Mouse (Mus musculus) spleen, adult 2 months (tissue): ENCODE measurements at regions not wholly inside any gene's neighbourhood (a gene's known extent, or its start where the extent isn't known, plus 50 kb on each side); places are given as distances from the start of the nearest gene placed in this dataset.
A peak's percentile ranks its signal among the peaks of the same experiment; 100 is the strongest.

Source experiments
- DNase-seq, 2 experiments: peaks; one replicate each; pipeline versions ENCODE4 v3.0.0 to v3.0.0-alpha.2; 2012 to 2021; ENCODE audit warnings: low spot score in 2 of 2, low read depth in 1 of 2
- H3K27ac ChIP-seq: fragments of 200-500 bp; 2 replicates; pipeline ENCODE4 v1.5.1; 2012; ENCODE audit warnings: low read length, inconsistent platforms; ENCODE audit not compliant: insufficient read depth
- H3K27me3 ChIP-seq: fragments of 200-500 bp; 2 replicates; pipeline ENCODE4 v1.6.1; 2012; ENCODE audit warnings: mild to moderate bottlenecking, moderate library complexity, low read length, inconsistent platforms; ENCODE audit not compliant: control insufficient read depth, insufficient read depth
- H3K36me3 ChIP-seq: fragments of 200-500 bp; 2 replicates; pipeline ENCODE4 v1.6.1; 2012; ENCODE audit warnings: mild to moderate bottlenecking, low read length, inconsistent platforms; ENCODE audit not compliant: control insufficient read depth, insufficient read depth
- H3K4me1 ChIP-seq: fragments of 200-500 bp; 2 replicates; pipeline ENCODE4 v1.6.1; 2011; ENCODE audit warnings: inconsistent platforms; ENCODE audit not compliant: control insufficient read depth, insufficient read depth, insufficient read length
- H3K4me3 ChIP-seq: fragments of 200-500 bp; 2 replicates; pipeline ENCODE4 v1.5.1; 2011; ENCODE audit warnings: mild to moderate bottlenecking, inconsistent platforms; ENCODE audit not compliant: insufficient read depth, insufficient read length; ENCODE audit errors: extremely low read depth
- CTCF ChIP-seq: fragments of 200-500 bp; IDR thresholded peaks from 2 replicates; pipeline ENCODE4 v1.5.1; 2011; ENCODE audit warnings: mild to moderate bottlenecking, inconsistent platforms; ENCODE audit not compliant: insufficient read depth, insufficient read length, insufficient replicate concordance; ENCODE audit errors: extremely low read depth
- POLR2A ChIP-seq: fragments of 200-500 bp; IDR thresholded peaks from 2 replicates; pipeline ENCODE4 v1.6.1; 2011; ENCODE audit warnings: low read depth, low read length, inconsistent platforms
- WGBS: fragments of 180-500 bp; shearing (Covaris S2); methylation state at CpG from one replicate; pipeline ENCODE4 v1.1.7; 2018; 5-methylcytosine and 5-hydroxymethylcytosine counted together

DNA sequence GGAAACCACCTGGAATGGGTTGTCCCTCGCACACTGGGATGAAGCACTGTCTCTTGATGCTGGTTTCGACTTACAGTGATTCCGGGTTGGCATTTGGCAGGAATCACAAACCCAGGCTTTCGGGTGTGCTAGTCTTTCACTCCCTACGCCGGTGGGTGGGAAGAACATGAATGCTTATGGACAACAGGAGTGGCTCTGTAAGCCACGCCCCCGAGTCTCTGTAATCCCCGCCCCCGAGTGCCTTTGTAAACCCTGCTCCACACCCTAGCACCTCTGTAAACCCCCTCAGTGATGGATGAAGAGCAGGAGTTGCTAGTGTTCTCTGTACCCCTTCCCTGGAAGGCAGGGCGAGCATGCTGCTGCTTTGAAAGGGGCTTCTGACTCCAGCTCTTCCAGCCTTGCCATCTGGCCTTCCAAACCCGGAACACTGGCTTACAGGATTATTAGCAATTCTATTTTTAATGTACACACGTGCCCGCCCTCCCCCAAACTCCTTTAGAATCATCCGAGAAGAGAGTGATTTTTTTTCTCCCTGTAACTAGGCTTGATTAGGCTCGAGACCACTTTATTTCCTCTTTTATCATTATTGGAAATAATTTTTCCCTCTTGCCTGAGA lies 272.6 kb downstream of the Vrk1 start:
- no peaks in the 10 kb centered on the region for H3K4me1 ChIP-seq
- H3K27me3 ChIP-seq, result no peaks in the 10 kb centered on the region
- no peak overlapping the region for H3K4me3 ChIP-seq
- 74% methylated on average over 16 of the region's 16 CpGs for WGBS
- DNase-seq, result no peak
- H3K27ac ChIP-seq, result no peak overlapping the region
- H3K36me3 ChIP-seq, result no peaks in the 10 kb centered on the region
- TF ChIP-seq CTCF (no peak), POLR2A (no peak)

DNA sequence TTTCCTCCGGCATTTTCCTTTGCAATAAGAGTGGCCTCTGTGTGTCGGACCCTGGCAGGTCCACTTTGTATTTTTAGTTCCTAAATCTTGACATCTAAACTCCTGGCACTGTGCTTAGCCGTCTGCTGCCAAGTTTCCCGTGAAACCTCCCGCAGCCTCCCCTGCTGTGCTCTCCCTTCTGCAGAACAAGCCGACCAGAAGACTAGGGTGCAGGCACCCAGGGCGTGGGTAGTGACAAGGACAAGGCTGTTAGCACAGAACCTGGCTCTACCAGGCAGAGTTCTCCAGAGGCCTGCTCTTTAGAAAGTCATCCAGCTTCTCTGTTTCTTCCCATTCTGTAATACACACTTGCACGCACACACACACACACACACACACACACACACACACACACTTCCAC lies 274.8 kb downstream of the Vrk1 start:
- 85% methylated on average over 8 of the region's 8 CpGs for WGBS
- no peak for DNase-seq
- no peak for TF ChIP-seq POLR2A
- TF ChIP-seq CTCF, result no peak
- Histone ChIP-seq H3K4me1 (no peaks in the 10 kb centered on the region), H3K27ac (no peak overlapping the region), H3K36me3 (no peaks in the 10 kb centered on the region), H3K27me3 (no peaks in the 10 kb centered on the region), H3K4me3 (no peak overlapping the region)

DNA sequence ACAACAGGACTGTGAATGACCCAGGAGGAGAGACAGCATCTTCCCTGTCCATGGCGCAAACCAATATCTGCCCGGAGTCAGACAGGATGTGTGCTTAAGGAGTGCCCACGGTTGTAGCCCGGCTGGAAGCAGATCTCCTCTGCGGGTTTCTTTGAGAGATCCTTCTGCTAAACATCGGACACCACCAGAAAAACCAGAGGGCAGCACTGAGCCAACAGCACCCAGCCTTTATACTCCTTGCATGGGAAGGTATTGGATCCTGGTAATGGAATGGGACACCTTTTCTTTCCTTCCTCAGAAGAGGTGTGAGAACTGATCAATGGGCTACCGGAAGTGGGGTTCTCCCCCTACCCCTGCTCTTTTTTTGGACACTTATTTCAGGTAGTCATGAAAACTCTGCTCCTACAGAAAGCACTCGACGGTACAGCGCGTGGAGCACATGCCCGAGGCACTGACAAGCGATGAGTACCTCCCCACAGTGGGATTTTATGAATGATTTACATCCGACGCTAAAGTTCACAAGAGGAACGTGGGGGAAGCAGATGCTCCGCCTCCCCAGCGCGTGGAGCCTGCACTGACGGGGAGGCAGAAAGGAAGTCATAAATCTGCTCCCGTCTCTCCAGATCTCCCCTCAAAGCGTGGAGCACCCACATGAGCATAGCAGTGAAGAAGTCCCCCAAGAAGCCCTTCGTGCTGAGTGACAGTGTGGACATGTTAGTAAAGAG lies 278.9 kb downstream of the Vrk1 start:
- H3K27me3 ChIP-seq, result no peaks in the 10 kb centered on the region
- WGBS, result 24% methylated on average over 23 of the region's 23 CpGs
- H3K4me1 ChIP-seq, result no peaks in the 10 kb centered on the region
- H3K4me3 ChIP-seq, result no peak overlapping the region
- DNase-seq, result no peak
- no peak overlapping the region for H3K27ac ChIP-seq
- TF ChIP-seq CTCF (no peak), POLR2A (no peak)
- no peaks in the 10 kb centered on the region for H3K36me3 ChIP-seq

DNA sequence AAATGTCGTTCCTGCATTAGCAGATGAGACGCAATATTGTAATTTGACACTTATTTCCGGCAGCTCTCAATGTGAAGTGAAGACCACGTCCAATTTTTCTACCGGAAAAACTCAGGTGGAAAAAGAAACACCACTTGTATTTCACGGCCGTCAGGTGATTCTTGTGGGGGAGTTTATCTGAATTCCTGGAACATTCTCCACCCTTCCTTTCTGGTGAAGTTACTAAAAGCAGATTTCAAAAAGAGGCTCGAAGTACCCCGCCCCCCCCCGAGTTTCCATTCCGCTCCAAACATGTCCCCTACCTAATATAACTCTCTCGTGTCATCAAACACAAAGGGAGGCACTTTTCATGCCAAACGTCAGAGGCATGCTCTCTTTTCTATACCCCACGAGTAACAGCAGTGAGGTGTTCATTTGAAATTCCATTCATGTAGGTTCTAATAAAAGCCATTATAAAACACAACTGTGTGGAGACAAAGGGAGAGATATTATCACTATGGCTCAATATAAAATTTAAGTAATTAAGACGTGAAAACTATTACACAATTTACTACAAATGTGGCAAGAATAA lies 281.5 kb downstream of the Vrk1 start:
- 69% methylated on average over 15 of the region's 15 CpGs for WGBS

DNA sequence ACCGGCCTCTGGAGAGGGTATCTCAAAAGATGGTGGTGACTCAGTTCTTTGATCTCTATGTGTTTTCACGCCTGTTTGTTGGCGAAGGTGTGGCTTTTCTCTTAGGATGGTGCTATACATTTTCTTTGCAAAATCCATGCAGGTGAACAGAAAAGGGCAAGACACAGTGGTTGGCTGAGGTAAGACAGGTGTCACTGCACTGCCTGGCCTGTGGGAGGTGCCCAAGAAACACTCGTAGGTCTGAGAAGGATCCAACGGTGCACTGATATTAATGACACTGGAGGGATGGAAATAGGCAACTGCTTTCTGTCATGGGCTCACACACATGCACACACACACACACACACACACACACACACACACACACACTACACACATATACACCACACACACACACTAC lies 283.1 kb downstream of the Vrk1 start:
- TF ChIP-seq CTCF, result peak; percentile 30; the same call in 1 of the 2 replicates
- no peak for TF ChIP-seq POLR2A
- 52% methylated on average over 5 of the region's 5 CpGs for WGBS
- Histone ChIP-seq H3K27me3 (no peaks in the 10 kb centered on the region), H3K27ac (no peak overlapping the region), H3K36me3 (no peaks in the 10 kb centered on the region), H3K4me3 (no peak overlapping the region), H3K4me1 (no peaks in the 10 kb centered on the region)
- DNase-seq, result no peak

More for the DNA sequence above, 281.5 kb downstream of the Vrk1 start:
- Histone ChIP-seq H3K27me3 (no peaks in the 10 kb centered on the region), H3K36me3 (no peaks in the 10 kb centered on the region), H3K4me1 (no peaks in the 10 kb centered on the region), H3K4me3 (no peak overlapping the region), H3K27ac (no peak overlapping the region)
- DNase-seq, result no peak
- TF ChIP-seq POLR2A (no peak), CTCF (no peak)

DNA sequence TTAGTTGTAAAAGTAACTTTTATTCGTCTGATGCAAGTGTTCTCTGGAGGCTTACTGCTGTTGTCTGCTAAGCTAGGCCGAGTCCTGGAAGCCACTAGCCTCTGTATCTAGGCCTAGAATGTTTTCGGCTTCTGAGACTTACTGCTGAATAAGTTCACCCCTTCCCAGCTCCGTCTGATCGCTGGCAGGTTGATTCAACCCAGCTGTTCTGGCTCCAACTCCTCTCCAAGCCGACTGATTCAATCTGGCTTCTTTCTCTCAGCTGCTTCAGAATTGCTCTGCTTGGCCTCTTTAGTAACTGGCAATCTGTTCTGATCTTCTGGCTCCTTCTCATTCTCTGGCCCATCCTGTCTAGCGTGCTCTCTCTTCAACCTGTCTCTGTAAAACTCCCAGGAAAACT lies 285.6 kb downstream of the Vrk1 start:
- no peak for DNase-seq
- 76% methylated on average over 7 of the region's 7 CpGs for WGBS
- TF ChIP-seq CTCF (no peak), POLR2A (no peak)
- no peak overlapping the region for H3K27ac ChIP-seq
- H3K27me3 ChIP-seq, result no peaks in the 10 kb centered on the region
- H3K36me3 ChIP-seq, result no peaks in the 10 kb centered on the region
- no peaks in the 10 kb centered on the region for H3K4me1 ChIP-seq
- H3K4me3 ChIP-seq, result no peak overlapping the region

DNA sequence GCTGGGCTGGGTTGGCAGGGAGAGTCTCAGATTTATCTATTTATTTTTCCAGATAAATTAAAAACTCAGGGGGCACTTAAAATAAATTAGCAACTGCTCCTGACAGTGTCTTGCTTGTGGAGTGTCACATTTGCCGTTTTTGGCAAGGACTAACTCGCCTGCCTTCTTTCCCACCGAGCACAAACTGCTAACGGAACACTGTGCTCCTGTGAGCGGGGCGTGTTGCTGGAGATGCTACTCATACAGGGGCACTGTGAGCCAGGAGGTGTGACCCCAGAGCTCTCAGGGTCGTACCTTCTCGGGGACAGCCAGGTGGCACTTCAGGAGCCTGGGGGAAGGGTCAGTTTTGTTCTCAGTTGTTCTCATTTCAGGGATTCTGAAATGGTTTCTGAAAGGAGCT lies 292.6 kb downstream of the Vrk1 start:
- WGBS, result 84% methylated on average over 8 of the region's 8 CpGs
- TF ChIP-seq POLR2A (no peak), CTCF (no peak)
- Histone ChIP-seq H3K4me1 (no peaks in the 10 kb centered on the region), H3K27ac (no peak overlapping the region), H3K4me3 (no peak overlapping the region), H3K27me3 (no peaks in the 10 kb centered on the region), H3K36me3 (no peaks in the 10 kb centered on the region)
- DNase-seq, result no peak
